Mouse (Mus musculus) midbrain, postnatal 0 days (tissue): ENCODE data around the gene Izumo1. TPM values are rescaled to one million over a fixed set of nuclear protein-coding genes. Genes with fewer than 3 reads are reported as not detected.

ENCODE experiments used
- ATAC-seq: fragments of 200-750 bp; cut with Nextera tagmentation; 2 replicates; pipeline ENCODE4 v1.8.0; 2017; ENCODE audit warnings: moderate number of reproducible peaks, mild to moderate bottlenecking, moderate TSS enrichment, moderate library complexity; ENCODE audit not compliant: low FRiP score
- DNase-seq: peaks from one replicate; pipeline ENCODE4 v3.0.0-alpha.2; 2015; ENCODE audit warnings: low spot score
- H3K27ac ChIP-seq: fragments of 300-500 bp; sonication (generic); 2 replicates; pipeline ENCODE4 v1.5.1; 2014; ENCODE audit warnings: low read depth, mild to moderate bottlenecking, low read length, mixed read lengths
- H3K27me3 ChIP-seq: fragments of 300-500 bp; sonication (generic); 2 replicates; pipeline ENCODE4 v1.6.1; 2014; ENCODE audit warnings: low read length, control low read depth, mixed read lengths; ENCODE audit not compliant: insufficient read depth
- H3K36me3 ChIP-seq: fragments of 300-500 bp; sonication (generic); 2 replicates; pipeline ENCODE4 v1.6.1; 2014; ENCODE audit warnings: low read length, control low read depth, mixed read lengths; ENCODE audit not compliant: insufficient read depth
- H3K4me1 ChIP-seq: fragments of 300-500 bp; sonication (generic); 2 replicates; pipeline ENCODE4 v1.6.1; 2014; ENCODE audit warnings: mild to moderate bottlenecking, control low read depth, antibody characterized with exemption, low read length, mixed read lengths; ENCODE audit not compliant: insufficient read depth
- H3K4me2 ChIP-seq: fragments of 300-500 bp; sonication (generic); 2 replicates; pipeline ENCODE4 v1.6.1; 2014; ENCODE audit warnings: low read depth, mild to moderate bottlenecking, low read length, mixed read lengths; ENCODE audit not compliant: poor library complexity, severe bottlenecking
- H3K4me3 ChIP-seq: fragments of 300-500 bp; sonication (generic); 2 replicates; pipeline ENCODE4 v1.5.1; 2014; ENCODE audit warnings: low read depth, mild to moderate bottlenecking, low read length, moderate library complexity
- H3K9ac ChIP-seq: fragments of 300-500 bp; sonication (generic); replicated peaks from 2 replicates; pipeline ENCODE4 v1.6.1; 2014; ENCODE audit warnings: mild to moderate bottlenecking, low read length, moderate library complexity, mixed read lengths; ENCODE audit not compliant: poor library complexity, severe bottlenecking
- H3K9me3 ChIP-seq: fragments of 300-500 bp; sonication (generic); 2 replicates; pipeline ENCODE4 v1.6.1; 2016; ENCODE audit warnings: low read length, control low read depth
- CTCF ChIP-seq: IDR thresholded peaks from 2 replicates; pipeline ENCODE4 v1.5.1; 2016; ENCODE audit warnings: antibody characterized with exemption, mild to moderate bottlenecking
- WGBS: fragments of 180-500 bp; shearing (Covaris S2); extraction: QIAGEN DNeasy Blood & Tissue Kit; methylation state at CpG from one replicate; pipeline ENCODE4 v1.1.7; 2014; 5-methylcytosine and 5-hydroxymethylcytosine counted together
- polyA plus RNA-seq: library from polyadenylated mRNA; unstranded; fragments of >200 nt; fragmentation: Nextera tagmentation; extraction: Ambion mirVana; gene quantifications from 2 replicates; pipeline ENCODE4 v1.2.1, GENCODE M21; 2015
- total RNA-seq: library from RNA; depleted of rRNA; stranded (reverse); fragments of >200 nt; gene quantifications from 2 replicates; pipeline ENCODE4 v1.2.3, GENCODE M21; 2014

The Izumo1 gene
- total and polyA plus RNA-seq, 2 experiments from 2014 or later: 0.11 TPM; not detected in 1

GRCm38 (mm10) chr7:45587631-45588592 lies 33.7 kb upstream of the Izumo1 start:
- H3K4me3 ChIP-seq: no peak overlapping the region

DNA sequence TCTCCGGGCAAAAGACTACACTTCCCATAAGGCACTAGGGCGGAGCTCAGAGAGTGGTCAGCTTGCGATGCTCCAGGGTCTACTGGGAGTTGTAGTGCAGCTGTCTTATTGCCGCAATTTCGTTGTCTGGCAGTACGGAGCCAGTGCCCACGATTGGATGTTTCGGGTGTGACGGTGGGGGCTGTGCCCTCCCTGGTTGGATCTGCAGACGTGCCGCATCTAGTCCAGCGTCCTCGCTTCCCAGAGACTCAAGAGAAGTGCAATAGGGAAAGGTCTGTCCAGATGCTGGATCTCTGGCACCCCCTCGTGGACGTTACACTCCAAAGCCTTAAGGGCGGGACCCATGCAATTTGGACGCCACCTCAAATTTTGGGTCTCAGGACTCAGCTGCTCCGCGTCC lies 32.4 kb upstream of the Izumo1 start:
- H3K4me2 ChIP-seq: peak overlapping the region; percentile 55
- WGBS: 4% methylated on average over 19 of the region's 19 CpGs
- peak; percentile 94 for TF ChIP-seq CTCF
- ATAC-seq (peak; percentile 98), DNase-seq (peak; percentile 99)
- H3K4me1 ChIP-seq: 0 out of 2 replicates have a peak, but pooled peaks cover 3% of the 10 kb centered on the region
- no peak overlapping the region for H3K9ac ChIP-seq
- H3K4me3 ChIP-seq: peak overlapping the region; percentile 32
- peaks cover 9% of the 10 kb centered on the region; the same call in 1 of the 2 replicates for H3K36me3 ChIP-seq
- H3K27ac ChIP-seq: peak overlapping the region; percentile 71
- H3K27me3 ChIP-seq: no peaks in the 10 kb centered on the region
- no peaks in the 10 kb centered on the region for H3K9me3 ChIP-seq

More at GRCm38 (mm10) chr7:45587631-45588592, 33.7 kb upstream of the Izumo1 start:
- DNase-seq (no peak), ATAC-seq (no peak)
- Histone ChIP-seq H3K4me2 (no peak overlapping the region), H3K27ac (peak overlapping the region; percentile 71; the same call in 1 of the 2 replicates), H3K27me3 (no peaks in the 10 kb centered on the region), H3K4me1 (0 out of 2 replicates have a peak, but pooled peaks cover 3% of the 10 kb centered on the region), H3K36me3 (peaks cover 9% of the 10 kb centered on the region; the same call in 1 of the 2 replicates), H3K9ac (no peak overlapping the region), H3K9me3 (no peaks in the 10 kb centered on the region)
- TF ChIP-seq CTCF: no peak
- 95% methylated on average over 23 of the region's 23 CpGs for WGBS

DNA sequence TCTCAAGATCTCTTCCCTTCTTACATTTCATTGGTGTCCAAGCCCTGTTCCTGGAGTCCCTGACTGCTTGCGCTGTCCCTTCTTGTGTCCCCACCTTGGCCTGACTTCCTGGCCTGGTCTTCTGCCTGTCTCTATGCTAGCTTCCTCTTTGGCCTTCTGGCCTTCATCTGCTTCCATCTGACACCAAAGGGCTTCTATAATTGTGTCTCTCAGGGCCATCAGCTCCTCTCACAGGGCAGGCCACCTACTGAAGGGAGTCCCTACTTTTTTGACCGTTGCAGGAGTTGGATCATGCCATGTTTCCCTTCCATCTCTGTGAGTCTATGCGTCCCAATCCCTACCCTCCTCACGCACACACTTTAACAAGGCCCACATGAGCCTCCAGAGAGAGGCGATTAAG lies 31.7 kb upstream of the Izumo1 start:
- no peak overlapping the region for H3K9ac ChIP-seq
- no peak for DNase-seq
- 95% methylated on average over 5 of the region's 5 CpGs for WGBS

GRCm38 (mm10) chr7:45590874-45591273 lies 30.7 kb upstream of the Izumo1 start:
- no peak overlapping the region for H3K9ac ChIP-seq
- no peaks in the 10 kb centered on the region for H3K9me3 ChIP-seq
- no peaks in the 10 kb centered on the region for H3K27me3 ChIP-seq
- WGBS: 68% methylated on average over 3 of the region's 3 CpGs
- DNase-seq: no peak
- no peak overlapping the region for H3K27ac ChIP-seq
- no peak overlapping the region for H3K4me3 ChIP-seq
- no peak for ATAC-seq
- peak; percentile 53 for TF ChIP-seq CTCF
- 0 out of 2 replicates have a peak, but pooled peaks cover 3% of the 10 kb centered on the region for H3K4me1 ChIP-seq
- H3K4me2 ChIP-seq: no peak overlapping the region
- H3K36me3 ChIP-seq: no peaks in the 10 kb centered on the region

More for the DNA sequence above, 31.7 kb upstream of the Izumo1 start:
- peak overlapping the region; percentile 38 for H3K27ac ChIP-seq
- H3K36me3 ChIP-seq: peaks cover 8% of the 10 kb centered on the region; the same call in 1 of the 2 replicates
- TF ChIP-seq CTCF: no peak
- no peaks in the 10 kb centered on the region for H3K9me3 ChIP-seq
- H3K4me2 ChIP-seq: no peak overlapping the region
- no peak overlapping the region for H3K4me3 ChIP-seq
- H3K4me1 ChIP-seq: 0 out of 2 replicates have a peak, but pooled peaks cover 3% of the 10 kb centered on the region
- no peaks in the 10 kb centered on the region for H3K27me3 ChIP-seq
- ATAC-seq: no peak

DNA sequence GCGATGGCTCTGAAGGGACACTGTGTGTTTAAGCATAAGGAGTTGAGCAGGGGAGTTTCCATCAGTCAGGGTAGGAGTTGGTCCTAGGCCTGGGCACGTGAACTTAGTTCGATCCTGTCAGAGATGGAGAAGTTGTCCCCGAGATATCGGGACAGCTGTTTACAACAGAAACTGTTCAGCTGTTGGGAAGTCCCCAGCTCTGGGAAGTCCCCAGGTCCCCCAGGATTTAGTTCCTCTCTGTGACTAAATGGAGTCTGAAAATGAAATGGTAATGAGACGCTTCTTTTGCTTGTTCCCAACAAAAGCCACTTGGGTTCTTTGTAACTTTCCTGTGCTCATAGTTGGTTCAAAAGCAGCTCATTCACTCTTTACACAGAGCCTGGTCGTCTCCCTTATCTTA lies 29.7 kb upstream of the Izumo1 start:
- Histone ChIP-seq H3K36me3 (no peaks in the 10 kb centered on the region), H3K27me3 (no peaks in the 10 kb centered on the region), H3K4me1 (0 out of 2 replicates have a peak, but pooled peaks cover 3% of the 10 kb centered on the region), H3K4me3 (no peak overlapping the region), H3K9me3 (no peaks in the 10 kb centered on the region), H3K27ac (no peak overlapping the region), H3K9ac (no peak overlapping the region), H3K4me2 (no peak overlapping the region)
- no peak for TF ChIP-seq CTCF
- WGBS: 79% methylated on average over 7 of the region's 7 CpGs
- DNase-seq: no peak
- ATAC-seq: no peak
